24 mouse cellular contexts compared by ENCODE assay signal in the genomic region with DNA sequence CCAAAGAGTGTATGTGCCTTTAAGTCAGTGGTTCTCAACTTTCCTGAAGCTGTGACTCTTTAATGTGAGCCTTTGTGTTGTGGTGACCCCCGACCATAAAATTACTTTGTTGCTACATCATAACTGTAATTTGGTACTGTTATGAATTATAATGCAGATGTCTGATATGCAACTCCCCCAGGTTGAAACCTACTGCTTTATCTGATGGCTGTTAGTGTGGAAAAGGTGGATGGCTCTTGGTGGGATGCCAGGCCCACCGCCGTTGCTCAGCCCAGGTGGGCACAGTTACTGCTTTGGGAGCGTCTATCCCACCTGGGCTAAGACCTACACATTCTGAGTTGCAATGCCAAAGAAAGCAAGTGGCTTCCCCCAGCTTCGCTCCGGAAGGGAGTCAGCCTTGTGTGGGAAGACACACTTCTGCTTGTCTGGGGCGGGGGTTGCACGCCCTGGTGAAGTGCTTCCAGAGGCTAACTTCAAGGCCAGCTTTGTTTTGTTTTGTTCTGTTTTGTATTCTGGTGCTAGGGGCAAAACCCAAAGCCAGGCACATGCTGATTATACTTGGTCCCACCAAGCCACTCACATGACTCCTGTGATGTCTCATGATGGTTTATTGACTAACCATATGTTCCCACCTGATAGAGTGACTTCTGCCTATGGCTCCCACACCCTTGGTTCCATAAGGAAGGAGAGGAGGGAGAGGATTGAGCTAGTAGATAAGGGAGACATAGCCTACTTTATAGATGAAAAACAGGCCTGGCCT. TPM values are rescaled to one million over a fixed set of nuclear protein-coding genes. Genes with fewer than 3 reads are reported as not detected.
A peak's percentile ranks its signal among the peaks of the same experiment; 100 is the strongest.
DNase-seq lines count a peak whose midpoint lies in the region; ATAC-seq and TF ChIP-seq lines count a peak whose summit lies in the region.
"Had no signal": no experiment of that assay in that cellular context is flagged by ENCODE, and none has a peak within 500 bp of the region (broad histone marks: within the 10 kb centered on the region; RNA-seq: fewer than 3 reads in every experiment).

No protein-coding gene starts in this region.

- no peak overlapping the region for H3K4me3 ChIP-seq in spleen, adult 2 months (ENCODE audit: extremely low read depth, insufficient read depth, insufficient read length)
- no peak overlapping the region for H3K4me3 ChIP-seq in layer of hippocampus, adult 2 months
- H3K4me3 ChIP-seq in kidney, adult 2 months (ENCODE audit: insufficient read depth, low read depth, low read length): no peak overlapping the region
- H3K4me3 ChIP-seq: forebrain, embryonic 13.5 days; hindbrain, embryonic 10.5 days; limb, embryonic 15.5 days; midbrain, embryonic 10.5 days had no signal

- TF ChIP-seq CTCF in spleen, adult 2 months (IDR thresholded peaks at IDR 0.05; ENCODE audit: extremely low read depth, insufficient read depth, insufficient read length, insufficient replicate concordance): no peak
- TF ChIP-seq CTCF in layer of hippocampus, adult 2 months (conservative IDR thresholded peaks at IDR 0.05): no peak
- TF ChIP-seq CTCF in kidney, adult 2 months (conservative IDR thresholded peaks at IDR 0.05; ENCODE audit: insufficient read depth, insufficient read length, low read depth, low read length): no peak

- H3K27ac ChIP-seq in spleen, adult 2 months (ENCODE audit: insufficient read depth, low read length): peak overlapping the region; percentile 83
- H3K27ac ChIP-seq in layer of hippocampus, adult 2 months: no peak overlapping the region
- no peak overlapping the region for H3K27ac ChIP-seq in kidney, adult 2 months (ENCODE audit: insufficient read depth, low read depth, low read length)
- H3K27ac ChIP-seq: forebrain, embryonic 13.5 days; hindbrain, embryonic 10.5 days; limb, embryonic 15.5 days; midbrain, embryonic 10.5 days had no signal

- H3K36me3 ChIP-seq in spleen, adult 2 months (ENCODE audit: control insufficient read depth, insufficient read depth, low read length): no peaks in the 10 kb centered on the region
- H3K36me3 ChIP-seq in kidney, adult 2 months (ENCODE audit: control insufficient read depth, insufficient read depth, low read length): no peaks in the 10 kb centered on the region
- H3K36me3 ChIP-seq: hindbrain, embryonic 10.5 days; limb, embryonic 15.5 days; midbrain, embryonic 10.5 days had no signal

- no peak for TF ChIP-seq POLR2A in spleen, adult 2 months (IDR thresholded peaks at IDR 0.05; ENCODE audit: low read depth, low read length)
- no peak for TF ChIP-seq POLR2A in kidney, adult 2 months (IDR thresholded peaks at IDR 0.05; ENCODE audit: low read depth, low read length)

- H3K27me3 ChIP-seq in spleen, adult 2 months (ENCODE audit: control insufficient read depth, insufficient read depth, low read length): no peaks in the 10 kb centered on the region
- no peaks in the 10 kb centered on the region for H3K27me3 ChIP-seq in kidney, adult 2 months (replicated peaks; ENCODE audit: control insufficient read depth, insufficient read depth, low read length)
- H3K27me3 ChIP-seq: limb, embryonic 15.5 days; Patski had no signal

- no peak for DNase-seq in spleen, adult 2 months (ENCODE audit: low read depth in 1 of 2, low spot score in 2 of 2)
- no peak for DNase-seq in spleen, postnatal 10 days (ENCODE audit: low spot score in 2 of 2)
- DNase-seq in MEL-GATA-1-ER (ENCODE audit: extremely low read depth, low read depth): peak; percentile 89
- no peak for DNase-seq in embryo, embryonic 9.5 days (ENCODE audit: extremely low spot score)
- no peak for DNase-seq in layer of hippocampus, adult 2 months (ENCODE audit: low spot score in 2 of 2)
- no peak for DNase-seq in kidney, adult 2 months
- DNase-seq: cerebellum, adult 11-12 months; cerebellum, postnatal 10 days; embryo, embryonic 11 days; gastrocnemius, postnatal 10 days; kidney, adult 11 months; kidney, postnatal 4 days; left cerebral cortex, postnatal 4 days; lung, adult 2 months; right cerebral cortex, adult 18-20 months; right cerebral cortex, postnatal 4 days; thymus, postnatal 14 days had no signal

- ATAC-seq in megakaryocyte, adult 5-6 weeks (ENCODE audit: poor library complexity, severe bottlenecking): peak; percentile 40
- ATAC-seq: forebrain, embryonic 13.5 days; midbrain, embryonic 16.5 days; Patski had no signal

- 56% methylated on average over 8 of the region's 8 CpGs for WGBS in spleen, adult 2 months
- 83% methylated on average over 8 of the region's 8 CpGs for WGBS in kidney, adult 2 months

- H3K4me1 ChIP-seq in spleen, adult 2 months (ENCODE audit: control insufficient read depth, insufficient read depth, insufficient read length): peaks cover 21% of the 10 kb centered on the region
- H3K4me1 ChIP-seq in kidney, adult 2 months (ENCODE audit: control insufficient read depth, insufficient read depth, low read length): peaks cover 2% of the 10 kb centered on the region; the same call in 1 of the 2 replicates
- H3K4me1 ChIP-seq: limb, embryonic 15.5 days had no signal

RNA-seq across cellular contexts. Expression of a gene that starts 34.7 kb away (rescaled TPM):
- polyA plus RNA-seq in spleen, adult 2 months (2012; rRNA removed): 8.1 and 10.2 TPM in 2 replicates
- total RNA-seq in megakaryocyte, adult 5-6 weeks (2015): 5.7 and 11.9 TPM in 2 replicates
- total RNA-seq in megakaryocyte, adult 5-6 weeks (2017): 11.6 and 14.3 TPM in 2 replicates
- total RNA-seq in layer of hippocampus, adult 2 months (2021): 100 to 1,000 TPM in 1 of 2 experiments, 10 to 100 TPM in 1; 99.6 to 108 TPM
- 38.0 and 39.5 TPM in 2 replicates for polyA plus RNA-seq in kidney, adult 2 months (2012; rRNA removed)

Comparison
In these comparisons a context has a peak if more than half of its experiments do, and no peak if none do; other contexts are left out.
1. RNA of a gene that starts 34.7 kb away (total RNA-seq): 99.6 to 108 TPM in layer of hippocampus, adult 2 months; 5.7 to 14.3 TPM in megakaryocyte, adult 5-6 weeks; every median in the first group is over 4 times any median in the second.